Mouse (Mus musculus): Measurements from ENCODE around the gene Zscan18. TPM values are rescaled to one million over a fixed set of nuclear protein-coding genes. Genes with fewer than 3 reads are reported as not detected.

The Zscan18 gene
- polyA plus RNA-seq, 1 experiment, result 3.1 TPM

Other genes with a start within 250 kb of the Zscan18 start
- not detected in 2 replicates for gene Vmn2r53, start 194.8 kb downstream of the Zscan18 start, polyA plus RNA-seq (2012; rRNA removed)
- not detected in 2 replicates for gene Vmn2r54, start 163.3 kb downstream of the Zscan18 start, polyA plus RNA-seq (2012; rRNA removed)
- gene Vmn2r55, start 118.6 kb downstream of the Zscan18 start, polyA plus RNA-seq (2012; rRNA removed), result not detected in 2 replicates
- not detected in 2 replicates for gene Vmn2r56, start 68.6 kb downstream of the Zscan18 start, polyA plus RNA-seq (2012; rRNA removed)
- 2.2 and 2.8 TPM in 2 replicates for gene Zfp329, start 15.2 kb upstream of the Zscan18 start, polyA plus RNA-seq (2012; rRNA removed)
- 15.5 and 16.2 TPM in 2 replicates for gene Zfp110, start 31.1 kb upstream of the Zscan18 start, polyA plus RNA-seq (2012; rRNA removed)
- gene Zfp128, start 77.5 kb upstream of the Zscan18 start, polyA plus RNA-seq (2012; rRNA removed), result 1.4 and 1.5 TPM in 2 replicates
- 11.1 and 13.1 TPM in 2 replicates for gene Zscan22, start 94.2 kb upstream of the Zscan18 start, polyA plus RNA-seq (2012; rRNA removed)
- 2,418 and 2,737 TPM in 2 replicates for gene Rps5, start 118.7 kb upstream of the Zscan18 start, polyA plus RNA-seq (2012; rRNA removed)
- 1.7 and 3.1 TPM in 2 replicates for gene Rnf225, start 123.8 kb upstream of the Zscan18 start, polyA plus RNA-seq (2012; rRNA removed)
- 10.3 and 10.5 TPM in 2 replicates for gene Zfp324, start 162.2 kb upstream of the Zscan18 start, polyA plus RNA-seq (2012; rRNA removed)
- gene Zfp446, start 174.2 kb upstream of the Zscan18 start, polyA plus RNA-seq (2012; rRNA removed), result 7.0 and 8.1 TPM in 2 replicates
- 0.19 and 0.51 TPM in 2 replicates for gene Slc27a5, start 194.6 kb upstream of the Zscan18 start, polyA plus RNA-seq (2012; rRNA removed)
- 214 and 282 TPM in 2 replicates for gene Trim28, start 195.5 kb upstream of the Zscan18 start, polyA plus RNA-seq (2012; rRNA removed)
- 12.7 and 17.3 TPM in 2 replicates for gene Zbtb45, start 206.4 kb upstream of the Zscan18 start, polyA plus RNA-seq (2012; rRNA removed)
- gene Chmp2a, start 231.2 kb upstream of the Zscan18 start, polyA plus RNA-seq (2012; rRNA removed), result 116 and 142 TPM in 2 replicates
- 187 and 192 TPM in 2 replicates for gene Ube2m, start 234.6 kb upstream of the Zscan18 start, polyA plus RNA-seq (2012; rRNA removed)

Data from gonadal fat pad, adult 2 months (tissue).